Mouse (Mus musculus) NIH3T3 (cell line): Measurements from ENCODE around the gene Vasn.

ENCODE experiments used
- DNase-seq: peaks from one replicate; pipeline ENCODE4 v3.0.0-alpha.2; 2012; ENCODE audit warnings: low read depth

Gene Vasn

DNA sequence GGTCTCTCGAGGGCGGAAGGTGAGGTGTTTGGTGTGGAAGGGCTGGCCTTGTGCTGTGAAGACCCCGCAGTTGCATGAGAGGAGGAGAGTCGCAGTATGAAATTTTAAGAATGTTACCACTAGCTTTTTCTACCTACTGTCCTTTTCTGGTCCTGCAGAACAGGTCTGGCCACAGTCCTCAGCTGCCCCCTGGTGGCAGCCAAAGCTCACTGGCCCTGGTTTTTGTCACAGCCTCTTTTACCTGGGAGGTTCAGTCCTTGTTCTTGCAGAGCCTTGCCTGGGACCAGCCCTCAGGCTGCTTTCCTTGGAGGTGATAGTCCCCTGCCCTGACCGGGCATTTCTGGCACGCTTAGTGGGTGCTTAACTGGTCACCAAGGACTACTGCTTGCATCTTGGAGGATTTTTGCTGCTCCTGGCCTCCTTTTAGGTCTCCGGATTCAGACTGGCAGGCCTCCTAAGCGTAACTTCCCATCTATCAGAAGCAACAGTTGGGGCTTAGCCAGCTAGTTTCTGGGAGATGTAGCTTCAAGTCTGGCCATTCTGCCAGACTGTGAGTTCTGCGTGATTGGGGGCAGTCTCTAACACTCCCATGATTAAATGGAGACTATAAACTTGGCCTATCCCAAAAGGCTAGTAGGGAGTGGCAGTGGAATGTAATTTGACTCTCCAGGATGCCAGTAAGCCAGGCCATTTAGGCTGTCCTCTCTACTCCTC is 31.8 kb upstream of the Vasn start:
- DNase-seq = peak; percentile 92

GRCm38 (mm10) chr16:4608532-4609059 is 31.1 kb upstream of the Vasn start:
- no peak for DNase-seq

GRCm38 (mm10) chr16:4611193-4611592 is 28.5 kb upstream of the Vasn start:
- no peak for DNase-seq

- DNase-seq = no peak
Observed at GRCm38 (mm10) chr16:4611676-4612075, 28.1 kb upstream of the Vasn start.

GRCm38 (mm10) chr16:4613736-4614135 is 26.0 kb upstream of the Vasn start:
- DNase-seq = no peak

DNA sequence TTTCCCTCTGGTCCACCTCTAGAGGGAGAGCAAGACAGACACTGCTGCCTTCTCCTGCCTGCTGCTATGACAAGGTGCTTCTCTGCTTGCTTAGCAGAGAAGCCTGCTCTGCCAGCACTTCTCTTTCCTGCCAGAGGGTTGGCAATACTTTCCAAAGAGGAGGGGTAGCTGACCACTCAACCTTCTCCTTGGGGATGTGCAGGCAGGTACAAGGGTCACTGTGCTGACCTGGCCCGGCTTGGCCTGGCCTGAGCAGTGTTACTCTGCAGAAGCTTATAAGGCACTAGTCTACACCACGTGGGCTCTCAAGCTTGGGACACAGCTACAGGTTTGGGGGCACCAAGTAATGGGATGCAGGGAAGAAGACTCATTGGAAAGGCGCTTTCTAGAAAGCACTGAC is 25.1 kb upstream of the Vasn start:
- no peak for DNase-seq

- no peak for DNase-seq
Observed at GRCm38 (mm10) chr16:4615297-4615696, 24.4 kb upstream of the Vasn start.

GRCm38 (mm10) chr16:4616829-4617228 is 22.9 kb upstream of the Vasn start:
- no peak for DNase-seq

GRCm38 (mm10) chr16:4624074-4624473 is 15.7 kb upstream of the Vasn start:
- no peak for DNase-seq

DNA sequence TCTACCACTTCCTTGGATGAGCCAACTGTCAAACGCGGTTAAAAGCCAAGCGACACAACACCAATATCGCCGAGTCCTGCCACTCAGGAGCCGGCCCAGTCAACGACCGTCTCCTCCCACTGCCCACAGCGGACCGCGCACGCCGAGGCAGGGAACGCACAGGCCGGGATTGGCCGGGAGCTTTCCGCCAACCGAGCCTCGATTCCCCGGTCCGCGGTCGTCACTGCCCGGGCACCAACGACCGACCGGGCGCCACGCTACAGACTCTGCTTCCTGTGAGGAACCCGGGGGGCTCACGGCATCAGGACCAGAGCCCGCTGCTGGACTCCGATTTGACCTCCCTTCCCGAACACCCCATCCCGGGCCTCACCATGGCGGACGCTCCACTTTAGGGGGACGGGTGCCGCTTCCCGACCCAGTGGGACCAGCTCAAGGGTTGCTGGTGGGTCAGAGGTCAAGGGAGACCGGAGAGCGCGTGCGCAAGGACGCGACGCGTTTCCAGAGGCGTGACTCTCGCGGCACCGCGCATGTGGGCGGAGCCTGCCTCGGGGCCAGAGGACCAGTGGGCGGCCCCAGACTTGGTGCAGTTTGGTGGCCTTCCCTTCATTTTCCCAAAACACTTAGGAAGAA is 15.1 kb upstream of the Vasn start, which contains the start of gene Pam16:
TSS of gene Pam16 (minus strand) at position 508 of the 630 bp plus-strand sequence.
- peak; percentile 96 for DNase-seq

DNA sequence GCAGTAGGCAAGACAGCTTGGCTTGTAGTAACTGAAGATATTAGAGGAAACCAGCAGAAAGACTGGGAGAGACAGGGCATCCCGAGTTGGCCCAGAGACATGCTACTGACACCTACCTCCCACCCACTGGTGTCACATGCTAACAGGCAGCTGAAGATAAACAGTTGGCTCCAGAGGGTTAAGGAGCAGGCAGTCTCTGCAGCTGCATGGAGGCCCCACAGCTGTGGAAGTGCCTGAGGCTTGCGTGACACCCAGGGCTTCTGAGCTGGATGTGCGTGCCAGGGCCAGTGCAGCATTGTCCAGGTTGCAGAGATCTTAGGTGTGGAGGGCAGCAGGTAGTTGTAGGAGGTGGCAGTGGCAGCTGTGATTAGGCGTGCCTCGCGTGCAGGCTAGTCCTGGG is 12.6 kb upstream of the Vasn start:
- DNase-seq = no peak

GRCm38 (mm10) chr16:4628898-4629419 is 10.8 kb upstream of the Vasn start:
- no peak for DNase-seq

DNA sequence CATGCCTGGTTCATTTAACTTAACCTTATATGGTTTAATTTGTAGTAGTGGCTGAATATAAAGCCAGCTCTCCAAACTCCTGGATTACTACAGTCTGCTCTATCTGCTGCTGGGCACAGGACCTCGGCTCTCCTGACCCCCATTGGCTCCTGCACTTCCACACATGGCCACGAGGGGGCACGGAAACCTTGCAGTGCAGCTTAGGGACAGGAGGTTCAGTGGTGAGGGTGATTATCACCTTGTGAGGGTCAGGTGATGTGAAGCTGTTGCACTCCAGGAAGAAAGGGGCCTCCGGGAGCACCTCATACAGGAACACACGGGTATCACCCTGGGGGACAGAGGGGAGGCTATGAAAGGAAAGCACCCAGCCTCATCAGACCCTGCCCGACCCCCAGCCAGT is 9.8 kb upstream of the Vasn start:
- DNase-seq = peak; percentile 90

GRCm38 (mm10) chr16:4632050-4632449 is 7.7 kb upstream of the Vasn start:
- DNase-seq = peak; percentile 55

GRCm38 (mm10) chr16:4633661-4634060 is 6.1 kb upstream of the Vasn start:
- peak; percentile 41 for DNase-seq

DNA sequence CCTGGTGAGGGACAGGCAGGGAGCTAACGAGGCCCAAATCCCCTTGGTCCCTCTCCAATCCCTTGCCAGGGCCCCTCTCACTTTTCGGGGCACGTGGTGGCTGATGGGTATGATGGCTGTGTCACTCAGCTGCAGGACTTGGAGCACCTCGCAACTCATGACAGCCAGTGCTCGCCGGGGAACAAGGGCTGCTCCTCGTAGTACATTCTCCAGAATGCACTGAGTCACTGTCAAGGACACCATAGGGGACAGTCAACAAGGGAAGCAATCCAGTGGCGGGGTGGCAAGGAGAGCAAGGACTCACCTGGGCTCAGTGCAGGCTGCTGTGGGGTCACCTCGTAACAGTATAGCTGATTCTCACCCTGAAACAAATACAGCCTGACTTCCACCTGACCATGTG is 5.1 kb upstream of the Vasn start:
- no peak for DNase-seq

DNA sequence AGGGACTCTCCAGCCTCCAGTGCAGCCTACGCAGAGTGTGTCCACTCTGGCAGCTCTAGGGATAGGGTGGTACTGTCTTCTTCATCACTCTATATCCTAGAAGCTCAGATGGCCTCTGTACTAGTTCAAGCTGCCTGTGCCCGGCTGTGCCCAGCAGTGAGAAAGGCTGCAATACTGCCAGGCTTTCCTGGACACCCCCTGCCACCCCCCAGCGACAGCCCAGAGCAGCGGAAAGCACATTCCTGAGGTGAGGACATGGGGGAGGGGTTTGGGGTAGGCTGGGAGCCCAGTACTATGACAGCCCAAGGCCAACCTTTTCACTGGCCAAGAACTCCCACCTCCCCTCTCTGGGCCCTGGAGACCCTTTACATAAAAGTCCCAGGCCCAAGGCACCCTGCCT is 4.0 kb upstream of the Vasn start:
- no peak for DNase-seq

DNA sequence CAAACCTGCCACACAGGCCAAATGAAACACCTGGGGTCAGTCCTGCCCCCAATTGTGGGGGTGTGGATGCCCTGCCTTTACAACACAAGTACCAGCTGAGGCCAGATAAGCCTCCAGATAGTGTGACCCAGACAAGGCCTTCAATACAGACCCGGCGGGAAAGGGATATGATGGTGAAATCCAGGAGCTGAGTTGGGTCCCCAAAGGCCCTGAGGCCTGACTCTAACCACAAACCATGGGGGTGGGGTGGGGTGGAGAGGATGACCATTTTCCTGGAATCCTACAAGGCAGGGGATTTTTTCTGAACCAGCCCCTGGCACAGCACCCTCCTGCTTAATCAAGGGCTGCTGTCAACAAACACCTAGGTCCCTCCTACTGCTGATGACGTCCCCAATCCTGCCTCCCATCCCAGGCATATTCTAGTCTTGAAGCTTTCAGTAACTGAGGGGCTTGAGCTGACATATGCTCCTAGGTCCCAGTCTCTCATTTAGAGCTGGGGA is 800 bp upstream of the Vasn start:
- peak; percentile 74 for DNase-seq

GRCm38 (mm10) chr16:4640267-4641005 is 695 bp downstream of the Vasn start:
- DNase-seq = peak; percentile 76

DNA sequence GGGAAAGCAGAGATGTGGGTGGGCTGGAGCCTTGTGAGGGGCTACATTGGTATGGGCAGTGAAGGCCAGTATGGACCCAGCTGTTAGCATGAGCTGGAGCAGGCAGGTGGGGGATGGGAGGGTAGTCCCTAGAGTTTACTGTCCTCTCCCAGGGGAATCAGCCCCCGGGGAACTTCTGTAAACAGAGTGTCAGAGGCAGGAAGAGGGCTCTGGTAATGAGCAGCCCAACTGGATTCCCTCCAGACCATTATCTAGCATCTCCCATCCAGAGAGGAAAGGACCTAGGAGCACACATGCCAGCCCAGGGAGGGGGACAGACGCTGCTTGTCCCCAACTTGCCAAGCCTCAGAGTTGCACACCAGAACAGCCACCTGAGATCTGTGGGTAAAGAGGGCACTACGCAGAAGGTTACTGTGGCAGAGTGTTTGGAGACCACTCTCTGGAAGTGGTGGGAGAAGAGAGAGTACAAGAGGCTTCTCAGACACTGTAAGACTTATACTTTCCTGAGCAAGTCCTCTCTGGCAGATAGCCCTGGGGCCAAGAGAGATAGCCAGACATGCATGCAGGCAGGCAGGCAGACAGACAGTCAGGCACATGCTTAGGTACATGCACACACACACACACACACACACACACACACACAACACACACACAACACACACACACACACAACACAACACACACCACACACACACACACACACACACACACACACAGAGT is 1.5 kb downstream of the Vasn start:
- DNase-seq = peak; percentile 54

GRCm38 (mm10) chr16:4642190-4642589 is 2.4 kb downstream of the Vasn start:
- peak; percentile 95 for DNase-seq

- DNase-seq = peak; percentile 48
Observed at GRCm38 (mm10) chr16:4642937-4643336, 3.2 kb downstream of the Vasn start.
